Comparison of ENCODE assay signal across 8 mouse cellular contexts in genomic region chr6:112823096-112823495, GRCm38 (mm10).
DNase-seq lines count a peak whose midpoint lies in the region; ATAC-seq lines count a peak whose summit lies in the region.

No protein-coding gene starts in this region.

- DNase-seq in MN1 (ENCODE audit: low spot score), result peak; percentile 57
- peak; percentile 91 to 94 for DNase-seq in cerebellum, adult 18-20 months
- DNase-seq in frontal cortex, postnatal 14 days (ENCODE audit: low spot score in 2 of 2), result peak; percentile 42 to 44
- DNase-seq in left cerebral cortex, adult 9 months (ENCODE audit: low spot score in 2 of 2), result peak; percentile 72 to 90
- DNase-seq in embryo, embryonic 10.5 days (ENCODE audit: low spot score), result no peak
- no peak for DNase-seq in gastrocnemius, adult 18-20 months (ENCODE audit: low spot score)
- DNase-seq in ovary, postnatal 10 days (ENCODE audit: low spot score), result no peak

- no peak for ATAC-seq in megakaryocyte, adult 5-6 weeks (ENCODE audit: poor library complexity, severe bottlenecking)

Comparison
In these comparisons a context has a peak if more than half of its experiments do, and no peak if none do; other contexts are left out.
1. DNase-seq: peak in MN1 (single experiment), cerebellum, adult 18-20 months (2 of 2), frontal cortex, postnatal 14 days (2 of 2) and left cerebral cortex, adult 9 months (2 of 2); none in embryo, embryonic 10.5 days (single experiment), gastrocnemius, adult 18-20 months (single experiment) and ovary, postnatal 10 days (single experiment).